Mouse (Mus musculus) stomach, embryonic 15.5 days (tissue): ENCODE measurements around the gene Fcrlb. TPM values are rescaled to one million over a fixed set of nuclear protein-coding genes. Genes with fewer than 3 reads are reported as not detected.

Source experiments
- ATAC-seq: fragments of 200-750 bp; cut with Nextera tagmentation; 2 replicates; pipeline ENCODE4 v1.8.0; 2017; ENCODE audit warnings: low read depth, moderate number of reproducible peaks, moderate TSS enrichment; ENCODE audit not compliant: insufficient read depth, low FRiP score
- H3K27ac ChIP-seq: fragments of 300-500 bp; sonication (generic); 2 replicates; pipeline ENCODE4 v1.5.1; 2015; ENCODE audit warnings: mild to moderate bottlenecking, inconsistent platforms
- H3K27me3 ChIP-seq: fragments of 300-500 bp; sonication (generic); replicated peaks from 2 replicates; pipeline ENCODE4 v1.6.1; 2015; ENCODE audit warnings: inconsistent platforms
- H3K36me3 ChIP-seq: fragments of 300-500 bp; sonication (generic); 2 replicates; pipeline ENCODE4 v1.6.1; 2015; ENCODE audit warnings: inconsistent platforms
- H3K4me1 ChIP-seq: fragments of 300-500 bp; sonication (generic); 2 replicates; pipeline ENCODE4 v1.6.1; 2015; ENCODE audit warnings: inconsistent platforms
- H3K4me2 ChIP-seq: fragments of 300-500 bp; sonication (generic); 2 replicates; pipeline ENCODE4 v1.6.1; 2015; ENCODE audit warnings: mild to moderate bottlenecking, inconsistent platforms
- H3K4me3 ChIP-seq: fragments of 300-500 bp; sonication (generic); replicated peaks from 2 replicates; pipeline ENCODE4 v1.5.1; 2015; ENCODE audit warnings: inconsistent platforms
- H3K9ac ChIP-seq: fragments of 300-500 bp; sonication (generic); 2 replicates; pipeline ENCODE4 v1.6.1; 2015; ENCODE audit warnings: inconsistent platforms
- H3K9me3 ChIP-seq: fragments of 300-500 bp; sonication (generic); 2 replicates; pipeline ENCODE4 v1.6.1; 2016; ENCODE audit warnings: inconsistent platforms
- WGBS: fragments of 180-500 bp; shearing (Covaris S2); methylation state at CpG from one replicate; pipeline ENCODE4 v1.1.7; 2015; 5-methylcytosine and 5-hydroxymethylcytosine counted together
- polyA plus RNA-seq: library from polyadenylated mRNA; unstranded; fragments of >200 nt; fragmentation: Nextera tagmentation; extraction: Ambion mirVana; gene quantifications from 2 replicates; pipeline ENCODE4 v1.2.1, GENCODE M21; 2015

Gene Fcrlb
- polyA plus RNA-seq, 1 experiment from 2014 or later: 0.17 TPM

DNA sequence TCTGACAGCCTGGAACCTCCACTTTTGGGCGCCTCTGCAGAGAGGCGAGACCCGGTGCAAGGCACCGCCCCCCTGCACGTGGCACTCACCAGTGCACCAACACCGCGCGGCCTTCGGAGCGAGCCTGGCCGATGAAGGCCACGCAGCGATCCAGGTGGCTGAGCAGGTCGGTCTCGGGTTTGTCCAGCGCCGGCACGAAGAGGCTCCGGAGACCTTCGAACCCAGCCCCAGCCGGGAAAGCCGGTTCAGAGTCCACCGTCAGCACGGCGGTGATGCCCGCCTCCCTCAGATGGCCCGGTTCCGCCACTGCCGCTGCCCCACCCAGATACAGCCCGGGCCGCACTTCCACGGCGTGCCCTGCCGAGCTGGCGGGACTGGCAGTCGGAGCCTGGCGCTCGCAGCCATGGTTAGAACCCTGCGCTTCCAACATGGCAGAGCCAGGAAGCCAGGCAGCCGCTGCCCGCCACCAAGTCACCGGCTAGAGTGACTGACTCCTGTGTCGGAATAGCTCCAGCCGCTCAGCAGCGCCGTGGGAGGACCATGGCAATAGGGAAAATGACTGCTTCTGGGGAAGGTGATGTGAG is 27.7 kb downstream of the Fcrlb start, which contains the start of the genes Gm26620 and Dusp12:
Gm26620 (plus strand) TSS at position 88 of the 584 bp plus-strand sequence.
Dusp12 (minus strand) TSS at position 563 of the 584 bp plus-strand sequence.
- under 1% methylated on average over 46 of the region's 46 CpGs for WGBS
- ATAC-seq: peak; percentile 92
- H3K4me3 ChIP-seq: peak within 1 kb of the TSS; percentile 83

GRCm38 (mm10) chr1:170884390-170884789 is 28.4 kb downstream of the Fcrlb start:
- no peak for ATAC-seq
- Histone ChIP-seq H3K4me3 (peak overlapping the region; percentile 83), H3K27me3 (no peaks in the 10 kb centered on the region), H3K9me3 (no peaks in the 10 kb centered on the region), H3K9ac (peak overlapping the region; percentile 77), H3K27ac (peak overlapping the region; percentile 86), H3K36me3 (peaks cover 11% of the 10 kb centered on the region), H3K4me1 (0 out of 2 replicates have a peak, but pooled peaks cover 11% of the 10 kb centered on the region), H3K4me2 (peak overlapping the region; percentile 57)
- 12% methylated on average over 8 of the region's 8 CpGs for WGBS

More for the DNA sequence above, 27.7 kb downstream of the Fcrlb start, which contains the start of the genes Gm26620 and Dusp12:
- H3K27me3 ChIP-seq: no peaks in the 10 kb centered on the region
- peaks cover 8% of the 10 kb centered on the region for H3K36me3 ChIP-seq
- peak within 1 kb of the TSS; percentile 86 for H3K27ac ChIP-seq
- H3K4me2 ChIP-seq: peak within 1 kb of the TSS; percentile 57
- H3K9ac ChIP-seq: peak within 1 kb of the TSS; percentile 77
- H3K4me1 ChIP-seq: 0 out of 2 replicates have a peak, but pooled peaks cover 11% of the 10 kb centered on the region
- H3K9me3 ChIP-seq: no peaks in the 10 kb centered on the region

DNA sequence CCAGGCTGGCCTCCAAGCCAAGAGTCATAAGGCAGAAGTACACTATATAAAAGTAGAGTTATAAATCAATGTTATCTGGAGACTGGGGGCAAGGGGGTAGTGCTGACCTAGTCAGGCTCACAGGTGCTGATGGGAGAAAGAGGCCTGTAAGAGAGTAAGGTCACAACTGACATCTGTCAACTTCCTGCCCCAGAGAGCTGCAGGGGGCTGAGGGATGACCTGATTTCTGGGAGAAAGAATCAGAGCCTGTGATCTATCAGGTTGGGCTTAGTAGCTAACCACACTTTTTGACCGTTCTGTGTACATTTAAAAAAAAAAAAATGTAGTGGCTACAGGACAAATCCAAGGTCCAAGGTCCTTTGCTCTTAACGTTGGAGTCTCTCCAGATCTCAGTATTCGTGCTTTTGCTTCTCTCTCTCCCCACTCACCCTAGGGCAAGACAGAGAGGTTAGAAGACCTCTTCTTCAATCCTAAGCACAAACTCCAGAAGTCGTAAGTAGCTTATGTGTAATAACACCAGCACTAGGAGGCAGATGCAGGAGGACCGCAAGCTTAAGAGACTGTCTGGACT is 29.7 kb downstream of the Fcrlb start:
- 0 out of 2 replicates have a peak, but pooled peaks cover 11% of the 10 kb centered on the region for H3K4me1 ChIP-seq
- H3K9me3 ChIP-seq: no peaks in the 10 kb centered on the region
- H3K27ac ChIP-seq: no peak overlapping the region
- ATAC-seq: no peak
- 51% methylated on average over 5 of the region's 5 CpGs for WGBS
- peaks cover 15% of the 10 kb centered on the region for H3K36me3 ChIP-seq
- no peak overlapping the region for H3K4me3 ChIP-seq
- no peak overlapping the region for H3K9ac ChIP-seq
- no peaks in the 10 kb centered on the region for H3K27me3 ChIP-seq
- peak overlapping the region; percentile 57; the same call in 1 of the 2 replicates for H3K4me2 ChIP-seq

GRCm38 (mm10) chr1:170876906-170877305 is 35.8 kb downstream of the Fcrlb start:
- H3K9me3 ChIP-seq: no peaks in the 10 kb centered on the region
- H3K27ac ChIP-seq: no peak overlapping the region
- H3K4me1 ChIP-seq: no peaks in the 10 kb centered on the region
- no peak overlapping the region for H3K9ac ChIP-seq
- H3K36me3 ChIP-seq: peaks cover 20% of the 10 kb centered on the region
- no peak overlapping the region for H3K4me3 ChIP-seq
- no peak for ATAC-seq
- H3K27me3 ChIP-seq: no peaks in the 10 kb centered on the region
- H3K4me2 ChIP-seq: no peak overlapping the region
- 89% methylated on average over 5 of the region's 5 CpGs for WGBS

DNA sequence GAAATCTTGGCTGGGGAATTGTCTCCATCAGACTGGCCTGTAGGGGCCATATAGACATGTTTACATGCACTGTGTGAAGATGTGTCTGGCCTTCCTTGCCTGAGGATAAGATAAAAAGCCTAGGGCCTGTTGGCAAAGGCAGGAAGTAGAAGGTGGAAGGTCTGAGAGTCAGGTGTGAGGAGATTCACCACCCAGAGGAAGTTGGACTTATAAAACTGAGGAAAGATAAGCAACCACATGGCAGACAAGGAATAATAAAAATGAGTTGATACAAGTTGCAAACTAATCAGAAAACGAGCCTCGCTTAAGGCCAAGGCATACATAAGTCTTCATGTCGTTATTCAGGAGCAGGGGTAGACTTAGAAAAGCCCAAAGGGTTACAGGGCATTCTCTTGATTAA is 37.1 kb downstream of the Fcrlb start:
- no peak overlapping the region for H3K27ac ChIP-seq
- no peak overlapping the region for H3K4me3 ChIP-seq
- H3K4me1 ChIP-seq: no peaks in the 10 kb centered on the region
- no peaks in the 10 kb centered on the region for H3K27me3 ChIP-seq
- H3K9me3 ChIP-seq: no peaks in the 10 kb centered on the region
- no peak overlapping the region for H3K4me2 ChIP-seq
- no peak for ATAC-seq
- 60% methylated on average over 3 of the region's 3 CpGs for WGBS
- peaks cover 17% of the 10 kb centered on the region for H3K36me3 ChIP-seq
- no peak overlapping the region for H3K9ac ChIP-seq

DNA sequence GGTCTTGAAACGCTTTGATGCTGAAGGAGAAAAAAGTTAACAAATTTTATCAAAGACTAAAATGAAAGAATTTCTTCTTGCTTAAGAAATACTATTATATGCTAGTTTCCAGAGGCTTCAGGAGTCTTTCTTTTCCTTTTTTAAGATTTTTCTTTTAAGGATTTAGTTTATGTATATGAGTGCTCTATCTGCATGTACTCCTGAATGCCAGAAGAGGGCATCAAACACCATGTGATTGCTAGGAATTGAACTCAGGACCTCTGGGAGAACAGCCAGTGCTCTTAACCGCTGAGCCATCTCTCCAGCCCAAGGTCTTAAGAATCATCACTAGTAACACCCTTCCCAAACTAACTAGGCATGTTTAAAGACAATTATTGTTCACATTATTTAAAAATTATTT is 40.8 kb downstream of the Fcrlb start:
- Histone ChIP-seq H3K9ac (no peak overlapping the region), H3K4me1 (peaks cover 3% of the 10 kb centered on the region; the same call in 1 of the 2 replicates), H3K36me3 (peaks cover 3% of the 10 kb centered on the region; the same call in 1 of the 2 replicates), H3K4me3 (no peak overlapping the region), H3K9me3 (no peaks in the 10 kb centered on the region), H3K27me3 (no peaks in the 10 kb centered on the region), H3K27ac (no peak overlapping the region), H3K4me2 (no peak overlapping the region)
- 93% methylated on average over 2 of the region's 2 CpGs for WGBS
- no peak for ATAC-seq

GRCm38 (mm10) chr1:170871402-170871801 is 41.3 kb downstream of the Fcrlb start:
- H3K36me3 ChIP-seq: no peaks in the 10 kb centered on the region; the same call in 1 of the 2 replicates
- H3K27ac ChIP-seq: no peak overlapping the region
- H3K4me3 ChIP-seq: no peak overlapping the region
- no peaks in the 10 kb centered on the region for H3K9me3 ChIP-seq
- WGBS: 84% methylated on average over 6 of the region's 6 CpGs
- H3K27me3 ChIP-seq: no peaks in the 10 kb centered on the region
- H3K9ac ChIP-seq: no peak overlapping the region
- ATAC-seq: no peak
- H3K4me2 ChIP-seq: no peak overlapping the region
- H3K4me1 ChIP-seq: peaks cover 4% of the 10 kb centered on the region; the same call in 1 of the 2 replicates

DNA sequence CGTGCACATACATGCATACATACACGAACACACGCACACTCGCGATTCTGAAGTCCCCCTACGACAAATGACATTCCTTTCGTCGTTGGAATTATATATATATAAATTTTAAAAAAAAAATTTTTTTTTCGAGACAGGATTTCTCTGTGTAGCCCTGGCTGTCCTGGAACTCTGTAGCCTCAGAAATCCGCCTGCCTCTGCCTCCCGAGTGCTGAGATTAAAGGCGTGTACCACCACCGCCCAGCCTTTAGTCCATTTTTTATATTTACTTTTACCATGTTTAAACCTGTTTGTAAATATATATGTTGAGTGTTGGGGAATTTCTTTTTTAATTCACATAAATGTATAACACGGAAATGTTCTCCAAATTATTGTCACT is 43.8 kb downstream of the Fcrlb start:
- Histone ChIP-seq H3K4me3 (peak overlapping the region; percentile 62), H3K4me1 (peaks cover 4% of the 10 kb centered on the region; the same call in 1 of the 2 replicates), H3K9ac (peak overlapping the region; percentile 40; the same call in 1 of the 2 replicates), H3K27ac (peak overlapping the region; percentile 48; the same call in 1 of the 2 replicates), H3K36me3 (no peaks in the 10 kb centered on the region; the same call in 1 of the 2 replicates), H3K4me2 (peak overlapping the region; percentile 75), H3K9me3 (no peaks in the 10 kb centered on the region), H3K27me3 (no peaks in the 10 kb centered on the region)
- ATAC-seq: no peak
- 15% methylated on average over 14 of the region's 14 CpGs for WGBS

DNA sequence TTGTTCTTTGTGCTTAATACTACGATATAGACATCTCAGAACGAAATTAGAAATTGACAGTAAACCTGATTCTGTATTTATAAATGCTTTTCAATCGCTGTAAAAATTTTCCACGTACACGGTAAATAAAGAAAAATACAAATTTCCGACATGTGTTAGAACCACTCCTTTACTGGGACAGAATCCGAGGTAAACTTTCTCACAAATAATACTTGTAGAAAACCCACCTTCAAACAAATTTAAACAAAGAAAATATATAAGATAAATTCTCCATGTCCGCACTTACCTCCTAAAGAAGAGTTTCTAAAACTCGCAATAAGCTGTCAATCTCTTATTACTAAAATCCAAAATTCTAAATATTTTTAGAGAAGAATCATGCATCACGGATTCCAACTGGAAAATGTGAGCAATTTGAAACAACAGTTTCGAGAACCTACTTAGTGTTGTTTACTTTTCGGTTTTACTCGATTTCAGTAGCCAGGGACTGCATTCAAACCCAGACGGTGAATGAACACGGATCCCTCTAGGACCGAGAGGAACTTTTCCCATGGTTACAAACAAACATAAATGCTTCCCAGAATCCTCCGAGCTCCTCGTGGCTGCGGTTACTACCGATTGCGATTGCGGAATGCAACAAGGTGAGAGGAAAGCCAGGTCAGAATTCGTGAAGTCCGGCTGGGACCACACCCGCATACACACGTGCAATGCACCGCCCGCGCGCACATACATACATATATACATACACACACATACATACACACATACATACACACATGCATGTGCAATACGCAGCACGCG is 44.4 kb downstream of the Fcrlb start:
- under 1% methylated on average over 33 of the region's 33 CpGs for WGBS
- peak overlapping the region; percentile 91 for H3K4me3 ChIP-seq
- peak overlapping the region; percentile 63; the same call in 1 of the 2 replicates for H3K9ac ChIP-seq
- peak overlapping the region; percentile 81 for H3K27ac ChIP-seq
- no peaks in the 10 kb centered on the region for H3K27me3 ChIP-seq
- peak overlapping the region; percentile 75 for H3K4me2 ChIP-seq
- peak; percentile 75 for ATAC-seq
- peaks cover 4% of the 10 kb centered on the region; the same call in 1 of the 2 replicates for H3K4me1 ChIP-seq
- H3K36me3 ChIP-seq: no peaks in the 10 kb centered on the region; the same call in 1 of the 2 replicates
- no peaks in the 10 kb centered on the region for H3K9me3 ChIP-seq

- WGBS: under 1% methylated on average over 25 of the region's 25 CpGs
- ATAC-seq: peak; percentile 81
- H3K4me2 ChIP-seq: peak within 1 kb of the TSS; percentile 75
- H3K4me1 ChIP-seq: peaks cover 5% of the 10 kb centered on the region; the same call in 1 of the 2 replicates
- H3K9ac ChIP-seq: peak within 1 kb of the TSS; percentile 63
- H3K27me3 ChIP-seq: no peaks in the 10 kb centered on the region
- H3K4me3 ChIP-seq: peak within 1 kb of the TSS; percentile 91
- peak within 1 kb of the TSS; percentile 81 for H3K27ac ChIP-seq
- H3K9me3 ChIP-seq: no peaks in the 10 kb centered on the region
- H3K36me3 ChIP-seq: no peaks in the 10 kb centered on the region; the same call in 1 of the 2 replicates
These were observed 45.0 kb downstream of the Fcrlb start, which contains the start of gene Atf6 for GRCm38 (mm10) chr1:170867691-170868105. Gene Atf6 (minus strand): TSS chr1:170867771.

- H3K9ac ChIP-seq: peak overlapping the region; percentile 63
- H3K4me1 ChIP-seq: peaks cover 7% of the 10 kb centered on the region; the same call in 1 of the 2 replicates
- peak overlapping the region; percentile 91 for H3K4me3 ChIP-seq
- no peaks in the 10 kb centered on the region for H3K9me3 ChIP-seq
- 2% methylated on average over 30 of the region's 30 CpGs for WGBS
- H3K36me3 ChIP-seq: no peaks in the 10 kb centered on the region; the same call in 1 of the 2 replicates
- no peaks in the 10 kb centered on the region for H3K27me3 ChIP-seq
- peak overlapping the region; percentile 75 for H3K4me2 ChIP-seq
- H3K27ac ChIP-seq: peak overlapping the region; percentile 81
- peak; percentile 59; the same call in 1 of the 2 replicates for ATAC-seq
These were observed 45.6 kb downstream of the Fcrlb start for GRCm38 (mm10) chr1:170866992-170867690.
